9 mouse cellular contexts compared by ENCODE assay signal in genomic region chr7:83675545-83676254, GRCm38 (mm10). TPM values are rescaled to one million over a fixed set of nuclear protein-coding genes. Genes with fewer than 3 reads are reported as not detected.
DNase-seq lines count a peak whose midpoint lies in the region; ATAC-seq and TF ChIP-seq lines count a peak whose summit lies in the region.
"Had no signal": no experiment of that assay in that cellular context is flagged by ENCODE, and none has a peak within 500 bp of the region (broad histone marks: within the 10 kb centered on the region; RNA-seq: fewer than 3 reads in every experiment).

No protein-coding gene starts in this region.

- no peaks in the 10 kb centered on the region for H3K27me3 ChIP-seq in cerebellum, adult 2 months (ENCODE audit: control insufficient read depth, insufficient read depth, low read length)
- H3K27me3 ChIP-seq in liver, adult 2 months (ENCODE audit: control insufficient read depth, insufficient read depth, low read length): no peaks in the 10 kb centered on the region
- H3K27me3 ChIP-seq in liver, embryonic 12.5 days (replicated peaks): no peaks in the 10 kb centered on the region
- H3K27me3 ChIP-seq: heart, embryonic 13.5 days had no signal

- ATAC-seq in cerebellum, adult (ENCODE audit: insufficient number of reproducible peaks, low FRiP score, low TSS enrichment): no peak
- no peak for ATAC-seq in liver, embryonic 12.5 days

- H3K9me3 ChIP-seq in liver, embryonic 12.5 days (replicated peaks): no peaks in the 10 kb centered on the region
- H3K9me3 ChIP-seq: heart, embryonic 13.5 days had no signal

- no peak overlapping the region for H3K27ac ChIP-seq in cerebellum, adult 2 months (ENCODE audit: insufficient read depth, low read length)
- H3K27ac ChIP-seq in liver, adult 2 months (replicated peaks; ENCODE audit: insufficient read depth, low read depth, low read length): no peak overlapping the region
- no peak overlapping the region for H3K27ac ChIP-seq in liver, embryonic 12.5 days
- H3K27ac ChIP-seq: heart, embryonic 13.5 days had no signal

- 35% methylated on average over 5 of the region's 5 CpGs for WGBS in cerebellum, adult 2 months
- WGBS in liver, adult 2 months: 29% methylated on average over 5 of the region's 5 CpGs
- WGBS in liver, embryonic 12.5 days (ENCODE audit: insufficient replicate concordance): 24% methylated on average over 5 of the region's 5 CpGs

- H3K4me1 ChIP-seq in cerebellum, adult 2 months (ENCODE audit: control insufficient read depth, insufficient read depth, low read length): peaks cover 2% of the 10 kb centered on the region; the same call in 1 of the 2 replicates
- no peaks in the 10 kb centered on the region for H3K4me1 ChIP-seq in liver, adult 2 months (ENCODE audit: control insufficient read depth, insufficient read depth, low read length)
- H3K4me1 ChIP-seq in liver, embryonic 12.5 days: no peaks in the 10 kb centered on the region
- H3K4me1 ChIP-seq: heart, embryonic 13.5 days had no signal

- peak in 1 of 2 experiments; percentile 22 for DNase-seq in cerebellum, adult 2 months
- DNase-seq in liver, adult 2 months (ENCODE audit: extremely low read depth, low read depth, low spot score): peak; percentile 24
- peak; percentile 64 for DNase-seq in brain, adult 2 months (ENCODE audit: low read depth, low spot score)
- DNase-seq in lung, postnatal 10 days: peak; percentile 35
- peak; percentile 33 to 66 for DNase-seq in spleen, postnatal 4 days (ENCODE audit: low spot score in 2 of 2)
- no peak for DNase-seq in cerebellum, adult 11 months

- H3K36me3 ChIP-seq in liver, adult 2 months (ENCODE audit: control insufficient read depth, insufficient read depth, low read length): no peaks in the 10 kb centered on the region
- no peaks in the 10 kb centered on the region for H3K36me3 ChIP-seq in liver, embryonic 12.5 days
- H3K36me3 ChIP-seq: heart, embryonic 13.5 days had no signal

- no peak for TF ChIP-seq POLR2A in cerebellum, adult 2 months (IDR thresholded peaks at IDR 0.05; ENCODE audit: borderline replicate concordance, insufficient read depth, low read length)
- no peak for TF ChIP-seq POLR2A in liver, adult 2 months (IDR thresholded peaks at IDR 0.05; ENCODE audit: extremely low read depth, insufficient read depth, low read length)

- peak; percentile 57; the same call in 1 of the 2 replicates for TF ChIP-seq CTCF in cerebellum, adult 2 months (IDR thresholded peaks at IDR 0.05; ENCODE audit: borderline replicate concordance, insufficient read depth, low read depth, low read length)
- peak; percentile 85 for TF ChIP-seq CTCF in liver, adult 2 months (IDR thresholded peaks at IDR 0.05; ENCODE audit: low read depth, low read length)

- H3K9ac ChIP-seq in liver, adult 2 months (ENCODE audit: low read depth, low read length): no peak overlapping the region
- H3K9ac ChIP-seq in liver, embryonic 12.5 days: no peak overlapping the region
- H3K9ac ChIP-seq: heart, embryonic 13.5 days had no signal

- no peaks in the 10 kb centered on the region for H3K79me2 ChIP-seq in liver, adult 2 months (ENCODE audit: control insufficient read depth, insufficient read depth, low read length)

- H3K4me3 ChIP-seq in cerebellum, adult 2 months (replicated peaks; ENCODE audit: insufficient read depth, low read depth, low read length): no peak overlapping the region
- no peak overlapping the region for H3K4me3 ChIP-seq in liver, adult 2 months (ENCODE audit: insufficient read depth, low read depth, low read length)
- H3K4me3 ChIP-seq in liver, embryonic 12.5 days: no peak overlapping the region
- H3K4me3 ChIP-seq: heart, embryonic 13.5 days had no signal

- no peak overlapping the region for H3K4me2 ChIP-seq in liver, embryonic 12.5 days
- H3K4me2 ChIP-seq: heart, embryonic 13.5 days had no signal

RNA-seq across cellular contexts. Expression of gene Stard5, which starts 43.9 kb away (rescaled TPM):
- 31.0 and 33.5 TPM in 2 replicates for polyA plus RNA-seq in cerebellum, adult 2 months (2012; rRNA removed)
- 127 and 130 TPM in 2 replicates for total RNA-seq in liver, adult 2 months (2014; rRNA removed)
- polyA plus RNA-seq in liver, adult 2 months (2012; rRNA removed): 66.9 and 71.2 TPM in 2 replicates
- polyA plus RNA-seq in liver, embryonic 12.5 days (2016; fragmentation: Nextera tagmentation; extraction: Ambion mirVana): 7.6 and 7.9 TPM in 2 replicates
